Mouse (Mus musculus) left cerebral cortex, adult 18-20 months (tissue): ENCODE data around the gene Lrpprc. TPM values are rescaled to one million over a fixed set of nuclear protein-coding genes. Genes with fewer than 3 reads are reported as not detected.

Source experiments
- DNase-seq, 2 experiments: peaks; one replicate each; pipeline ENCODE4 v3.0.0; 2021 to 2022; ENCODE audit warnings: low spot score in 2 of 2, mixed read lengths in 1 of 2
- total RNA-seq, 2 experiments: library from RNA; stranded (reverse); gene quantifications; 2 replicates each; pipeline ENCODE4 v1.2.3; 2021

Lrpprc gene
- total RNA-seq, 2 experiments from 2014 or later: 55.4 to 63.3 TPM

- DNase-seq: no peak
Measured at GRCm38 (mm10) chr17:84674048-84674447, 116.5 kb downstream of the Lrpprc start.

GRCm38 (mm10) chr17:84672376-84673369, 117.9 kb downstream of the Lrpprc start:
- DNase-seq: no peak

GRCm38 (mm10) chr17:84667848-84668247, 122.7 kb downstream of the Lrpprc start:
- no peak for DNase-seq

- DNase-seq: no peak
Measured at GRCm38 (mm10) chr17:84665691-84666090, 124.9 kb downstream of the Lrpprc start.

GRCm38 (mm10) chr17:84665053-84665452, 125.5 kb downstream of the Lrpprc start:
- no peak for DNase-seq

- DNase-seq: no peak
Measured at GRCm38 (mm10) chr17:84658951-84659350, 131.6 kb downstream of the Lrpprc start.

GRCm38 (mm10) chr17:84658195-84658594, 132.4 kb downstream of the Lrpprc start:
- DNase-seq: no peak

- DNase-seq: no peak
Measured at GRCm38 (mm10) chr17:84657782-84658181, 132.8 kb downstream of the Lrpprc start.

GRCm38 (mm10) chr17:84657422-84657732, 133.2 kb downstream of the Lrpprc start:
- no peak for DNase-seq

GRCm38 (mm10) chr17:84656653-84657421, 133.8 kb downstream of the Lrpprc start:
- DNase-seq: no peak

GRCm38 (mm10) chr17:84656205-84656604, 134.4 kb downstream of the Lrpprc start:
- no peak for DNase-seq

Other genes with a start within 250 kb of the Lrpprc start
- 10 to 100 TPM; 21.0 to 23.1 TPM for gene Dync2li1, start 164.3 kb downstream of the Lrpprc start, total RNA-seq
- under 1 TPM in 1 of 2 experiments, not detected in 1; 0.09 TPM for gene Abcg8, start 114.5 kb downstream of the Lrpprc start, total RNA-seq
- gene Abcg5, start 107.8 kb downstream of the Lrpprc start, total RNA-seq: not detected
- 100 to 1,000 TPM; 140 to 145 TPM for gene Ppm1b, start 166.0 kb upstream of the Lrpprc start, total RNA-seq
- gene Slc3a1, start 237.6 kb upstream of the Lrpprc start, total RNA-seq: under 1 TPM; 0.16 to 0.19 TPM